In the genomic region with DNA sequence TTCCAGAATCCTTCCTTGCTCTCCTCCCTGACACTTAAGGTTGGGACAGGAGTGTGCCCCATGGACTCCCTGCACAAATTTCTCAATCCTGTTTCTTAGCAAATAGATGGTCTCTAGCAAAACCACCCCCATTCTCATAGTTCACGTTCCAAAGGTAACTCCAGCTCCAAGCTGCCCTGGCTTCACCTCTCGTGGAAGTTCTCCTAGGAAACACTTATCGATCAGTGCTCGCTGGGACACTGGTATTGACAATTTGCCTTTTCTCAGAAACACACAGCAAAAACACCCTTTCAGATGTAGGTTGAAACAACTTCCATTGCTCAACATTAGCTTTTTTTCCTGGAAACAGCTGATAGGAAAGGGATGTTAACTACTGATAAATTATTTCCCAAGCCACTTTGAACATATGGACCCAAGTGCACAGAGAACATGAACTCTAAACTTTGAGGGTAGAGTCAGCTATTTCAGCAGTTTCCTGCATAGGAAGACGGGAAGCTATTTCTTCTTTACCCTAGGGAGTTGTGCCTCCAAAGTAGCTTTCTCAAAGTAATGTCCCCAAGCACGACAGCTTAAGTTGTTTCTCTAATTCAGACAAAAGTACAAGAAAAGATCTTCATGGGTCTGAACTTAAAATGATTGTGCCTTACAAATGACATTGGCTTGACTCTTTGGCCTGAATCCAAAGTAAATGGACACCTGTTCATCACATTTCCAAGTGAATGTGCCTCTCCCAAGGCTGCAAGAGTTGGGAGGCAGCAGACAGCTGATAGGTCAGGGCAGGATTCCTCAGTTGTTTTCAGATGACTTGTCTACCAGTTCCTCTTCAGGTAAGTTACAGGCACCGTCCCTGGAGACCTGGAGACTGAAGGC, we compare ENCODE assay signal across 24 mouse cellular contexts.
"Had no signal": no experiment of that assay in that cellular context is flagged by ENCODE, and none has a peak within 500 bp of the region (broad histone marks: within the 10 kb centered on the region; RNA-seq: fewer than 3 reads in every experiment).

No protein-coding gene starts in this region.

- H3K36me3 ChIP-seq: heart, embryonic 10.5 days; heart, embryonic 12.5 days; hindbrain, embryonic 10.5 days; hindbrain, embryonic 12.5 days; intestine, embryonic 15.5 days; limb, embryonic 10.5 days; limb, embryonic 12.5 days had no signal

- H3K27ac ChIP-seq: gastrocnemius, adult 2 months; heart, embryonic 10.5 days; hindbrain, embryonic 10.5 days; hindbrain, embryonic 12.5 days; hindbrain, embryonic 14.5 days; intestine, embryonic 15.5 days; limb, embryonic 10.5 days; limb, embryonic 12.5 days had no signal

- H3K27me3 ChIP-seq: heart, embryonic 12.5 days; intestine, embryonic 15.5 days; limb, embryonic 12.5 days had no signal

- ATAC-seq: forebrain, embryonic 16.5 days; hindbrain, embryonic 16.5 days; inflammation-experienced regulatory T-cells, adult 6 months; intestine, embryonic 15.5 days; intestine, postnatal 0 days had no signal

- H3K4me3 ChIP-seq: gastrocnemius, adult 2 months; heart, embryonic 10.5 days; heart, embryonic 12.5 days; hindbrain, embryonic 10.5 days; hindbrain, embryonic 12.5 days; intestine, embryonic 15.5 days; limb, embryonic 10.5 days; limb, embryonic 12.5 days had no signal

- H3K4me1 ChIP-seq: heart, embryonic 10.5 days; heart, embryonic 12.5 days; hindbrain, embryonic 10.5 days; hindbrain, embryonic 12.5 days; intestine, embryonic 15.5 days; limb, embryonic 12.5 days had no signal

- H3K9me3 ChIP-seq: heart, embryonic 10.5 days; heart, embryonic 12.5 days; hindbrain, embryonic 10.5 days; hindbrain, embryonic 12.5 days; intestine, embryonic 15.5 days; limb, embryonic 10.5 days; limb, embryonic 12.5 days had no signal

- H3K4me2 ChIP-seq: heart, embryonic 12.5 days; hindbrain, embryonic 12.5 days; hindbrain, embryonic 14.5 days; intestine, embryonic 15.5 days; limb, embryonic 12.5 days had no signal

- H3K9ac ChIP-seq: heart, embryonic 12.5 days; hindbrain, embryonic 12.5 days; hindbrain, embryonic 14.5 days; intestine, embryonic 15.5 days; limb, embryonic 12.5 days had no signal

- DNase-seq: gastrocnemius, adult 2 months; gastrocnemius, postnatal 10 days; gastrocnemius, postnatal 25 days; heart, postnatal 10 days; heart, postnatal 4 days; kidney, adult 18-20 months; kidney, adult 8-10 months; kidney, postnatal 10 days; kidney, postnatal 25 days; kidney, postnatal 4 days; layer of hippocampus, adult 9-11 months; layer of hippocampus, postnatal 36 days had no signal
